Mouse (Mus musculus): ENCODE results near the gene Adamts9. TPM values are rescaled to one million over a fixed set of nuclear protein-coding genes. Genes with fewer than 3 reads are reported as not detected.
A peak's percentile ranks its signal among the peaks of the same experiment; 100 is the strongest.

Gene Adamts9
- total and polyA plus RNA-seq, 2 experiments from 2014 or later, result 2.0 to 9.4 TPM

DNA sequence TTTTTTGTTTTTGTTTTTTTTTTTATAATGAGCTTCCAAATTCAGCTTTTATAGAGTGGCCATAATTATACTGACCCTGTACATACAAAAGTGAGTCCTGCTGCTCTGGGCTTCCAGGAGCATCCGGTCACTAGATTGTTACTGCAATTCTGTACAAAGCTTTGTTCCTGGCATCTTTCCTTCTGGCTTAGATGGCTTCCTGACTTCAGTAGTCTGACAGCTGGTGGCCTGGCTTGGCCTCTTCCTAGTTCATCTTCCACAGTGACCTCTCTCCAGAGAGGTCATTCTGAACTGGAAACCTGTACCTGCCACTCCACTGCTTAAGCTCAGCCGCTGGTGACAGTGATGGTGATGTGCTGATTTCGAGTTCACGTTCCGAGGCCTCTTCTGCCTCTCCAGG, 217.2 kb downstream of the Adamts9 start:
- H3K4me1 ChIP-seq (ENCODE audit: insufficient read depth, low read length), result peaks cover 20% of the 10 kb centered on the region; the same call in 1 of the 2 replicates
- no peak overlapping the region for H3K9ac ChIP-seq (replicated peaks; ENCODE audit: low read length, poor library complexity, severe bottlenecking)
- H3K4me2 ChIP-seq (ENCODE audit: low read depth, low read length, poor library complexity, severe bottlenecking), result no peak overlapping the region
- H3K27ac ChIP-seq (ENCODE audit: low read depth, low read length), result no peak overlapping the region
- no peaks in the 10 kb centered on the region for H3K27me3 ChIP-seq (ENCODE audit: insufficient read depth, low read length)
- DNase-seq (ENCODE audit: low spot score) (no peak), ATAC-seq (ENCODE audit: low FRiP score) (no peak)
- 85% methylated on average over 5 of the region's 5 CpGs for WGBS
- no peaks in the 10 kb centered on the region for H3K36me3 ChIP-seq (ENCODE audit: insufficient read depth, low read length)
- no peak for TF ChIP-seq CTCF (IDR thresholded peaks at IDR 0.05)
- H3K9me3 ChIP-seq (ENCODE audit: low read length), result no peaks in the 10 kb centered on the region
- no peak overlapping the region for H3K4me3 ChIP-seq (ENCODE audit: low read depth, low read length)

DNA sequence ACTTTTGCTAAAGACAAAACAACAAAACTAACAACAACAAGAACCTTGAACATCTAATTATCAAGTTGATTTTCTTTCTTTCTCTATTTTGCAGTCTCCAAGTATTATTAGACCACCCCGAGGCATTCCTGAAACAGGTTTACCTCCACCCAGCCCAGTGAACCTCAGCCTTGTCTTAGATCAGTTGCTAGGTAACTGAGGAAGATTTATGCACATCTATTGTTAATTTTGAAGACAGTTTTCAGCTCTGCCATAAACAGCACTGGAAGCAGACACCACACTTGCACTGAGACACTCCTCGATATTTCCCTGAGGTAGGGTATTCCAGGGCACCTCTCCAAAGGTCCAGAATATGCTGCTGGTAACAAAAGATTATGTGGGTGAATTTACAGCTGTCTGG, 218.9 kb downstream of the Adamts9 start:
- H3K4me1 ChIP-seq (ENCODE audit: insufficient read depth, low read length), result peaks cover 20% of the 10 kb centered on the region; the same call in 1 of the 2 replicates
- H3K4me3 ChIP-seq (ENCODE audit: low read depth, low read length), result no peak overlapping the region
- DNase-seq (ENCODE audit: low spot score) (no peak), ATAC-seq (ENCODE audit: low FRiP score) (no peak)
- no peaks in the 10 kb centered on the region for H3K36me3 ChIP-seq (ENCODE audit: insufficient read depth, low read length)
- H3K27ac ChIP-seq (ENCODE audit: low read depth, low read length), result peak overlapping the region; percentile 74
- WGBS, result 17% methylated on average over 2 of the region's 2 CpGs
- TF ChIP-seq CTCF (IDR thresholded peaks at IDR 0.05), result no peak
- 0 out of 2 replicates have a peak overlapping the region, but pooled peaks have one; percentile 8 for H3K9ac ChIP-seq (replicated peaks; ENCODE audit: low read length, poor library complexity, severe bottlenecking)
- H3K27me3 ChIP-seq (ENCODE audit: insufficient read depth, low read length), result no peaks in the 10 kb centered on the region
- H3K4me2 ChIP-seq (ENCODE audit: low read depth, low read length, poor library complexity, severe bottlenecking), result no peak overlapping the region
- H3K9me3 ChIP-seq (ENCODE audit: low read length), result no peaks in the 10 kb centered on the region

Other genes starting within 250 kb of the Adamts9 start
- 27.4 and 29.1 TPM in 2 replicates for gene Prickle2, start 237.3 kb downstream of the Adamts9 start, total RNA-seq (2014; rRNA removed)
- gene Prickle2, start 237.3 kb downstream of the Adamts9 start, polyA plus RNA-seq (2015; fragmentation: Nextera tagmentation; extraction: Ambion mirVana), result 9.7 and 10.9 TPM in 2 replicates
- 0.82 and 1.1 TPM in 2 replicates for gene A730049H05Rik, start 127.0 kb downstream of the Adamts9 start, total RNA-seq (2014; rRNA removed)
- gene A730049H05Rik, start 127.0 kb downstream of the Adamts9 start, polyA plus RNA-seq (2015; fragmentation: Nextera tagmentation; extraction: Ambion mirVana), result 0.43 and 0.83 TPM in 2 replicates
- gene Gm15737, start 74.1 kb downstream of the Adamts9 start, total RNA-seq (2014; rRNA removed), result not detected in 2 replicates
- not detected in 2 replicates for gene Gm15737, start 74.1 kb downstream of the Adamts9 start, polyA plus RNA-seq (2015; fragmentation: Nextera tagmentation; extraction: Ambion mirVana)